Mouse (Mus musculus) neural tube, embryonic 12.5 days (tissue): ENCODE data around the gene Ecm1. TPM values are rescaled to one million over a fixed set of nuclear protein-coding genes. Genes with fewer than 3 reads are reported as not detected.
"Not testable (repeated sequence)": the region's sequence is repeated elsewhere in the genome, so short reads cannot be mapped to it uniquely, and the experiment has no call there.

Experiments
- ATAC-seq: fragments of 200-750 bp; cut with Nextera tagmentation; 2 replicates; pipeline ENCODE4 v1.8.0; 2017; ENCODE audit warnings: low read depth, mild to moderate bottlenecking, moderate TSS enrichment, moderate library complexity; ENCODE audit not compliant: low FRiP score
- H3K27ac ChIP-seq: fragments of 300-500 bp; sonication (generic); 2 replicates; pipeline ENCODE4 v1.5.1; 2016
- H3K27me3 ChIP-seq: fragments of 300-500 bp; sonication (generic); replicated peaks from 2 replicates; pipeline ENCODE4 v1.6.1; 2016; ENCODE audit warnings: mild to moderate bottlenecking
- H3K36me3 ChIP-seq: fragments of 300-500 bp; sonication (generic); 2 replicates; pipeline ENCODE4 v1.6.1; 2016; ENCODE audit warnings: mild to moderate bottlenecking
- H3K4me1 ChIP-seq: fragments of 300-500 bp; sonication (generic); 2 replicates; pipeline ENCODE4 v1.6.1; 2016
- H3K4me2 ChIP-seq: fragments of 300-500 bp; sonication (generic); replicated peaks from 2 replicates; pipeline ENCODE4 v1.6.1; 2016; ENCODE audit warnings: mild to moderate bottlenecking
- H3K4me3 ChIP-seq: fragments of 300-500 bp; sonication (generic); 2 replicates; pipeline ENCODE4 v1.5.1; 2016
- H3K9ac ChIP-seq: fragments of 300-500 bp; sonication (generic); 2 replicates; pipeline ENCODE4 v1.6.1; 2016; ENCODE audit warnings: mild to moderate bottlenecking
- H3K9me3 ChIP-seq: fragments of 300-500 bp; sonication (generic); 2 replicates; pipeline ENCODE4 v1.6.1; 2016; ENCODE audit warnings: mild to moderate bottlenecking
- whole genome bisulfite sequencing: fragments of 180-500 bp; shearing (Covaris S2); methylation state at CpG from one replicate; pipeline ENCODE4 v1.1.7; 2016; 5-methylcytosine and 5-hydroxymethylcytosine counted together
- polyA plus RNA-seq: library from polyadenylated mRNA; unstranded; fragments of >200 nt; fragmentation: Nextera tagmentation; extraction: Ambion mirVana; gene quantifications from 2 replicates; pipeline ENCODE4 v1.2.1, GENCODE M21; 2016

Ecm1 gene
- polyA plus RNA-seq, 1 experiment from 2014 or later: 19.8 TPM

DNA sequence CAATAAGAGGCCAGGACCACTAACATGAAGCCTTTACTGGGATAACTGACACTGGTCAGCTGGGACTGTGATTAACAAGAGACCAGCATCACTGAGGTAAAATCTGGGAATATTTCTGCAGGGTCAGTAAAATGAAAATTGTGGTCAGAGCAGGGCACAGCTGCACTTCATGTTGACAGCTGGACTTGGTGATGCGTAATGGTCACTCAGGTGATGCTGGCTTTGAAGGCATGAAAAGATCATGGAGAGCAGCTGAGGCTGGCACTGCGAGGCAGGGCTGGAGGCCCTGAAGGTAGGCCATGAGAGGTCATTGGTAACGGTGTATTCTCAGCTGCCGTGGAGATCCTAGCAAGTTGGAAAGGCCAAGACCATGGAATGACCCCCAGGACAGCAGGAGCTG lies 41.1 kb downstream of the Ecm1 start:
- Histone ChIP-seq H3K9me3 (no peaks in the 10 kb centered on the region), H3K4me2 (no peak overlapping the region), H3K36me3 (no peaks in the 10 kb centered on the region), H3K27ac (no peak overlapping the region), H3K9ac (no peak overlapping the region), H3K27me3 (no peaks in the 10 kb centered on the region), H3K4me3 (no peak overlapping the region), H3K4me1 (peaks cover 31% of the 10 kb centered on the region)
- WGBS: 88% methylated on average over 4 of the region's 4 CpGs
- no peak for ATAC-seq

- 27% methylated on average over 7 of the region's 7 CpGs for WGBS
- no peak for ATAC-seq
- Histone ChIP-seq H3K4me3 (no peak overlapping the region), H3K9ac (no peak overlapping the region), H3K27me3 (no peaks in the 10 kb centered on the region), H3K4me2 (no peak overlapping the region), H3K4me1 (peaks cover 20% of the 10 kb centered on the region), H3K27ac (no peak overlapping the region), H3K9me3 (no peaks in the 10 kb centered on the region), H3K36me3 (peaks cover 2% of the 10 kb centered on the region; the same call in 1 of the 2 replicates)
These were observed 43.0 kb downstream of the Ecm1 start for GRCm38 (mm10) chr3:95696360-95696759.

GRCm38 (mm10) chr3:95695796-95696195 lies 43.6 kb downstream of the Ecm1 start:
- Histone ChIP-seq H3K4me3 (no peak overlapping the region), H3K36me3 (peaks cover 5% of the 10 kb centered on the region; the same call in 1 of the 2 replicates), H3K9ac (no peak overlapping the region), H3K9me3 (no peaks in the 10 kb centered on the region), H3K27me3 (no peaks in the 10 kb centered on the region), H3K27ac (no peak overlapping the region), H3K4me2 (no peak overlapping the region), H3K4me1 (peaks cover 20% of the 10 kb centered on the region)
- WGBS: 33% methylated on average over 3 of the region's 3 CpGs
- 0 out of 2 replicates have a peak, but pooled peaks have one; percentile 33 for ATAC-seq

GRCm38 (mm10) chr3:95694808-95695703 lies 44.3 kb downstream of the Ecm1 start:
- WGBS: 88% methylated on average over 11 of the region's 11 CpGs
- no peak overlapping the region for H3K9ac ChIP-seq
- H3K4me2 ChIP-seq: no peak overlapping the region
- H3K27ac ChIP-seq: no peak overlapping the region
- peaks cover 20% of the 10 kb centered on the region for H3K4me1 ChIP-seq
- no peak overlapping the region for H3K4me3 ChIP-seq
- no peak for ATAC-seq
- H3K27me3 ChIP-seq: no peaks in the 10 kb centered on the region
- H3K36me3 ChIP-seq: peaks cover 5% of the 10 kb centered on the region; the same call in 1 of the 2 replicates
- H3K9me3 ChIP-seq: no peaks in the 10 kb centered on the region

DNA sequence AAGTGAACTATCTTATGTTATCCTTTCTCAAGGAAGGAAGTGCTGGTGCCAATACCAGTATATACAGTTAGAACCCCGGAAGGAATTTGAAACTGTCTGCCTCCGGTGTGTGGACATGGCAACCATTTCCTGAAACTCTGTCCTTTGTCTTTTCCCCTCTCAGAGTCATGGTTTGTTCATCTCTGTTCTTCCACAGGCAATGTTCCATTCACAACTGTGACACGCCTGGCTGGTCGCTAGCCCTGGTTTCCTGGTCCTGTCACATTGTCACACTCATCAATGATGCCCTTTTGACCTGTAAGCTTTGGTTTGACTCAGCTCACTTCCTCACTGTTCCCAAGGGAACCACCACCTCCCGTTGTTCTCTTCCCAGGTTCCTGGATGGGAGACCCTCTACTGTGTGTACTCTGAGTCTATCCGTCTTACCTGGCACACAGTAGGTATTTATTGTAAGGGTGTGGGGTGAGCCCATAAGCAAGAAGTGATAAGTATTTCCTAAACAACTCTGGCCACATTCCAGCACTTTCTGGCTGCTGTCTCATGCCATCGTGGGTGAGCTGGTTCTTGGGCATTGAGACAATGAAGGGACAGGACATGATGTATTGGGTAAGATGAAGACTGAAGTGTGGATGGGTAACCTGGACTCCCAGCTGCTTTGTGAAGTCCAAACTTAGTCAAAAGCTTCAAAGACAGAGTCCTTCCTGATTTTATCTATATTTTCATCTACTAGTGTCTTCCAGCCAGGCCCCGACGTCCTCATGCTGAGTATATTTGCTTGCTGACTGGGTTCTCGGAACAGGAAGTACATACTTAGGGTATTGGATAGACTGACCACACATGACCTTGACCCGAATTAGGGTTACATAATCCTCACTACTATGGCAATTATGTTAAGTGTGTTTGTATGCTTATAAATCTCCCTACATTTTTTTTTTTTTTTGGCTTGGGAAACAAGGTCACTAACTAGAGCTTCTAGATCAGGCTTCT lies 45.3 kb downstream of the Ecm1 start:
- no peak overlapping the region for H3K27ac ChIP-seq
- no peak overlapping the region for H3K4me2 ChIP-seq
- H3K9me3 ChIP-seq: no peaks in the 10 kb centered on the region
- ATAC-seq: no peak
- H3K27me3 ChIP-seq: no peaks in the 10 kb centered on the region
- 73% methylated on average over 11 of the region's 11 CpGs for WGBS
- no peak overlapping the region for H3K4me3 ChIP-seq
- H3K4me1 ChIP-seq: peaks cover 20% of the 10 kb centered on the region
- H3K36me3 ChIP-seq: peaks cover 5% of the 10 kb centered on the region; the same call in 1 of the 2 replicates
- no peak overlapping the region for H3K9ac ChIP-seq

GRCm38 (mm10) chr3:95692677-95693076 lies 46.7 kb downstream of the Ecm1 start:
- no peak for ATAC-seq
- H3K9ac ChIP-seq: no peak overlapping the region
- H3K4me1 ChIP-seq: peaks cover 25% of the 10 kb centered on the region
- H3K36me3 ChIP-seq: peaks cover 5% of the 10 kb centered on the region; the same call in 1 of the 2 replicates
- no peak overlapping the region for H3K27ac ChIP-seq
- no peaks in the 10 kb centered on the region for H3K27me3 ChIP-seq
- H3K9me3 ChIP-seq: no peaks in the 10 kb centered on the region
- no peak overlapping the region for H3K4me2 ChIP-seq
- WGBS: 86% methylated on average over 6 of the region's 6 CpGs
- H3K4me3 ChIP-seq: no peak overlapping the region

GRCm38 (mm10) chr3:95690552-95690951 lies 48.8 kb downstream of the Ecm1 start:
- H3K36me3 ChIP-seq, H3K9ac ChIP-seq, H3K27me3 ChIP-seq, H3K9me3 ChIP-seq, H3K4me3 ChIP-seq, H3K27ac ChIP-seq, H3K4me2 ChIP-seq, ATAC-seq: not testable (repeated sequence)
- 93% methylated on average over 2 of the region's 2 CpGs for WGBS
- H3K4me1 ChIP-seq: peaks cover 29% of the 10 kb centered on the region

GRCm38 (mm10) chr3:95689940-95690339 lies 49.4 kb downstream of the Ecm1 start:
- H3K4me3 ChIP-seq: no peak overlapping the region
- H3K4me1 ChIP-seq: peaks cover 26% of the 10 kb centered on the region
- H3K27me3 ChIP-seq: peaks cover 6% of the 10 kb centered on the region; the same call in 1 of the 2 replicates
- H3K36me3 ChIP-seq: peaks cover 5% of the 10 kb centered on the region; the same call in 1 of the 2 replicates
- 53% methylated on average over 2 of the region's 2 CpGs for WGBS
- H3K9ac ChIP-seq: no peak overlapping the region
- no peaks in the 10 kb centered on the region for H3K9me3 ChIP-seq
- H3K27ac ChIP-seq: no peak overlapping the region
- H3K4me2 ChIP-seq: no peak overlapping the region
- no peak for ATAC-seq

DNA sequence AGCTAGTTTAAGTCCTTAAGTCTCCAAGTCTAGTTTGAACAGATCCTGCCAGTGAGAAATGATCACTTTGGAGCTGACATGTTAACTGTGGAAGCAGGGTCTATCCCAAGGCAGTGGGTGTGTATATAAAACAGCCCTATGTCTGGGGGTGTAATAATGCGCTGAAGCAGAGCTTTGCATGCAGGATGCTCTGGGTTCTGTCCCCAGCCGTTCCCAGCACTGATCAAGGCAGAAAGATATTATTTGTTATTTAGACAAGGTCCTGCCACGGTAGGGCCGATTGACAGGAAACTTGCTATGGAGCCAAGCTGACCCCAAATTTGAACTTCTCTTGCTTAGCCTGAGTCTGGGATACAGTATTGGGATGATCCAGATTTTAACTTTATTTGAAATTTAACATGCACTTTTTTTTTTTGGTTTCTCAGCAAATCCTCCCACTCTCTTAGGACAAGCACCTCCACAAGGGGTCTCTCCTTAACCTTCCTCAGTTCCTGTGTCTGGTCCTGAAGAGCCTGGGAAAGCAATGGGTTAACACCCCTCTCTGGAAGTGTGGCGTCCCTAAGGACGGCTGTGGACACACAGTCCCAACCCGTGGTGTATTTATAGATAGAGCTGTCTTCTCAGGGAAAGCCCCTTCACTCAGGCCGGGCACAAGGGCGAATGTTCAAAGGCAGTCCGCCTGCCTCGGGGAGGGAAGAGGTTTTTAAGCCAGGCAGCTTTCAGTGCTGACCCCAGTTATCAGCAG lies 50.0 kb downstream of the Ecm1 start:
- no peak overlapping the region for H3K27ac ChIP-seq
- no peak overlapping the region for H3K4me3 ChIP-seq
- H3K9ac ChIP-seq: no peak overlapping the region
- H3K4me2 ChIP-seq: no peak overlapping the region
- peaks cover 26% of the 10 kb centered on the region for H3K4me1 ChIP-seq
- no peaks in the 10 kb centered on the region for H3K9me3 ChIP-seq
- peaks cover 6% of the 10 kb centered on the region; the same call in 1 of the 2 replicates for H3K27me3 ChIP-seq
- peaks cover 5% of the 10 kb centered on the region; the same call in 1 of the 2 replicates for H3K36me3 ChIP-seq
- WGBS: 36% methylated on average over 11 of the region's 11 CpGs
- ATAC-seq: no peak

- H3K27ac ChIP-seq: no peak within 1 kb of the TSS
- peak; percentile 66 for ATAC-seq
These were observed 51.6 kb downstream of the Ecm1 start, which contains the start of gene Adamtsl4 for GRCm38 (mm10) chr3:95687524-95688421. TSS of gene Adamtsl4 (minus strand) at chr3:95687917.

More at GRCm38 (mm10) chr3:95687524-95688421, 51.6 kb downstream of the Ecm1 start, which contains the start of gene Adamtsl4:
- 5% methylated on average over 49 of the region's 50 CpGs for WGBS
- H3K9ac ChIP-seq: peak within 1 kb of the TSS; percentile 61
- H3K36me3 ChIP-seq: peaks cover 5% of the 10 kb centered on the region; the same call in 1 of the 2 replicates
- peak within 1 kb of the TSS; percentile 34 for H3K4me3 ChIP-seq
- no peaks in the 10 kb centered on the region for H3K9me3 ChIP-seq
- H3K4me2 ChIP-seq: peak within 1 kb of the TSS; percentile 84
- H3K27me3 ChIP-seq: peaks cover 6% of the 10 kb centered on the region; the same call in 1 of the 2 replicates
- H3K4me1 ChIP-seq: peaks cover 26% of the 10 kb centered on the region
